Mouse (Mus musculus) thymus, postnatal 10 days (tissue): Measurements from ENCODE around the gene Zfp599.

ENCODE experiments used
- DNase-seq, 2 experiments: peaks; one replicate each; pipeline ENCODE4 v3.0.0; 2021; ENCODE audit warnings: low spot score in 2 of 2

Gene Zfp599

DNA sequence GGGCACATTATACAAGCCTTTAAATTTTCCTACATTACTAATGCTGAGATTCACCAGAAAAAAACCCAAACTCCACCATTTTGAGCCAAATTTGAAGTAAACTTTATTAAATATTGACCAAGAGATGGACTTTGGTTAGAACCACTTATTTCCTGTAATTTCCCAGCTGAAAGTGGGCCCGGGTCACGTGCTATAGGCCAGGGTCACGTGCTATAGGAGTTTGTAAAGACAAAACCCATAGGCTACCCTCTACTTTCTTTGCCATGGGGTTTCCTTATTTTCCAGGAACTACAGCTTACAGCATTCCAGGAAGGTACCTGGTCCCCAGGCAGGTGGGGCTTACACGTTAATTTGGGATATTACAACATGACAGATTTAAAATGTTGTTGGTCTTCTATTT lies 35.6 kb downstream of the Zfp599 start:
- DNase-seq, result no peak

DNA sequence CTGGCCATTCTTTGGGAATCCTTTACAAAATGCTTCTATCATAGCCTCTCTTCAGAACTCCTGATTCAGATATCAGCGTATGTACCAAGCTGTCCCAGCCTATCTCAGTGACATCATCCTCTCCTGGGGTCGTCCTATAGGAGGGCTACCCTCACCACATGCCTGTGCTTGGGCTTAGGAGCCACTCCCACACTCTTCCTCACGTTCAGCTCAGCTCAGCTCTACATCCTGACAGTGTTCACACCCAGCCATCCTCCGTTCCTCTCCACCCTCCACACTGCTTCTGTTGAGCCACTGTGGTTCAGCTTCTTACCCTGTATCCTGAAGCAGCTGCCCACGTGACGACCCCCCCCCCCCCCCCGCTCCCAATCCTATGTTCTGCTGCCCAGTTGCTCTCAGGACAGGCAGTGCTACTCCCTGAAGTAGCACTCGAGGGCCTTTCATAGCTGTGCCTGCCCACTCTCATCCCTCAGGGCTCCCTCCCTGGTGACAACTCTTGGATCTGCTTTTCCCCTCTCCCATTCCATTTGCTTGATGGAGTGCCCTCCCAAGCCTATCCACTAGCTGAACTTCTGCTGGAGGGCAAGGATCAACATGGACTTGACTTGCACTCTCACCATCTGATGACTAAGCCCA lies 41.7 kb downstream of the Zfp599 start:
- DNase-seq, result no peak

- DNase-seq, result no peak
Observed at GRCm38 (mm10) chr9:22216705-22217104, 43.0 kb downstream of the Zfp599 start.

- DNase-seq, result no peak
Observed at GRCm38 (mm10) chr9:22214549-22214948, 45.1 kb downstream of the Zfp599 start.

GRCm38 (mm10) chr9:22213785-22214194 lies 45.9 kb downstream of the Zfp599 start:
- DNase-seq, result no peak
